Mouse (Mus musculus): ENCODE measurements at regions not wholly inside any gene's neighbourhood (a gene's known extent, or its start where the extent isn't known, plus 50 kb on each side); places are given as distances from the start of the nearest gene placed in this dataset.

DNA sequence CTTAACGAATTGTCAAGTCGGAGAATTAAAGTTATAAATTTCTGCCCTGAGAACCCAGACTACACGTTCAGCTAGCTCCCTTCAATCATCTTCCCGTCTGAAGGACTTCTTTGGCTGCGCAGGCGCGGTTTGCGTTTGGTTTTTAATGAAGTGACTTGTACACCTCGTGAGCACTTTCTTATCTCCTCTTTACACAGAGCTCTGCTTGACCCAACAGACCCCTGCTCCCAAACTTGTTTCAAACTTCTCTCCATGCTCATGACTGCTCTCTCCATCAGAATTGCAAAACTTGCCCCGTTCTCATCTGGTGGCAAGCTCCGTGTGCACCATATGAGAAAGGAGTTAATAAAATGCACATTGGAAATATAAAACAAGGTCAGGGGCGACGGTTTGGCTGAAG lies 257.2 kb upstream of the Nt5e start:
- no peak for DNase-seq

DNA sequence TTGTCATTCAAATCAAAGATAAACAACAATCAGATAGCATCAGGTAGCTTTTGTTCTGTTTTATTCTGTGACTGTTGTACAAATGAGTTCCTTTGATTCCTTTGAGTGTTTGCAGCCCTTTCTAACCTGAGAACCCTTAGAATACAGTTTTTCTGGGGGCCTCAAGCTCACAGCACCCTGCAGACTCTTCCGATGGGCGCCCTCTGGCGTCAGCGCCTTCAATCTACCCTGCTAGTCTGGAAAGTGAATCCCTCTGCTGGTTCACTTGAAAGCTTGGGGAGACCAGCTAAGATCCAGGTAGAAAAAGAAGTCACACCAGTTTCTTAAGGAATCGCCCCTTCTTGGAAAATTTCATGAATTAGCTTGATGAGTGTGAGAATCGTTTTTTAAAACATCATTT lies 253.8 kb upstream of the Nt5e start:
- DNase-seq = peak; percentile 63

DNA sequence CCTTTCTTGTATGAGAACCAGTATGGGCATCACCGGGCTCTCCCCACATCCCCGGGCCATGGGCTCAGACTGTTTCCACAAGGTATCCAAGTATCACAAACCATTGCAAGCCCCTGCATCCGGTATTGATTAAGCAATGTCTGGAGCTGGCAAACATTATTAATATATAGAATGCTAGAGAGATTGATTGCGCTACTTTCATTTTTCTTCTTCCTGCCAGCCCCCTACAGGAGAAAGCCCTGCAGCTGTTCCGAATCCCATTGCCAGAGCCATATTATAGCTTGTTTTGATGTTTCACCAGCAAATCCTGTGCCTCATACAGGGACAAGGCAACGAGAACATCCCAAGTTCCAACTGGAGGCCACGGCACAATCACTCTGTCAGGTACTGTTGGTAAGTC lies 253.4 kb upstream of the Nt5e start:
- DNase-seq = no peak

DNA sequence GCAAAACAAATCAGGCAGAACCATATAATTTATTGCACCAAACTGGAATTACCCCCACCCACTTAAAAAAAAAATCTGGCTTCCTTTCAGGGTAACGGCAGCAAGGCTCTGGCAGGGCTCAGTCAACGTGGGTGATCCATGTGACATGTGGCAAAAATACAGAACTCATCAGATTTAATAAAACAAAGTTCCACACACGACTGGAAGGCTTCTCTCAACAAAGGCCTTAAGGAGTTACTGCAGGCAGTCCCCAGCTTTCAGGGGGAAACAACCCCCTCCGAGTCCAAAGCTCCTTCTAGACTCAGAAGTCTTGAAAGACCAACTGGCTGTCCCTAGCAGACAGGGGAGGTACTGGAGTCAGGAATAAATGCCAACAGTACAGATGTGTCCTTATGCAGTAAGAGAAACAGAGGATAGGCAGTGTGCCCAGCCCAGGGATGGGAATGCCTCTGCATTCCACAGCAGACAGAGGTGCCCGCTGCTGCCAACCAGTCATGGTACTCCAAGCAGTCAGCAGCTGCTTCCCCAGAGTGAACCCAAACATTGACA lies 244.0 kb upstream of the Nt5e start:
- no peak for DNase-seq

DNA sequence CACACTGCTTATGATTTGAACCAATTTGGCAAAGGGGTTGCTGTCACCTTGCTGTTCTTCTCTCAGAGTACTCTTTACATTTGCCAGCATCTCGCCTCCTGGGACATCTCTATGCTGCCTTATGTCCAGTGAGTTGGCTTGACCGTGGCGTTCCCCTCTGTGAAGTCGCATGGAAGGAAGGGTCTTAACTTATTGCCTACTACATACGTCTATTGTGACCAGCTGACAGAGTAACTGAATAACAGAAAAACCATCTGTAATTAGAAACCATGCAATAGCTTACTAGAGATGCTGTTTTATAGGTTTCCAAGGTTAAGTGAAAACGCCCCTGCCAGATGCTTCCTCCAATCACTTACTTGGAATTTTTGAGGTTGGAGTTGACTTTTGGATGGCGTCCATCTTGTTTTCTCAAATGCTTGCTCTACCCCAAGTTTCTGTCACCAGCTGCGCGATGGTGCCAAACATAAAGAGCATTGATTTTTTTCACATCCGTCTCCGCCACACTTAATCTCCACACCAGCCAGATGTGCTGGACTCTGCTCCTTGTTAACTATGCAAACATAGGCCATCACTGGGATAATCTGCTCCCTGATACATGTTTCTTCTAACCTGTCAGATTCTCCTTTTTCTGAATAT lies 241.7 kb upstream of the Nt5e start:
- DNase-seq = no peak

DNA sequence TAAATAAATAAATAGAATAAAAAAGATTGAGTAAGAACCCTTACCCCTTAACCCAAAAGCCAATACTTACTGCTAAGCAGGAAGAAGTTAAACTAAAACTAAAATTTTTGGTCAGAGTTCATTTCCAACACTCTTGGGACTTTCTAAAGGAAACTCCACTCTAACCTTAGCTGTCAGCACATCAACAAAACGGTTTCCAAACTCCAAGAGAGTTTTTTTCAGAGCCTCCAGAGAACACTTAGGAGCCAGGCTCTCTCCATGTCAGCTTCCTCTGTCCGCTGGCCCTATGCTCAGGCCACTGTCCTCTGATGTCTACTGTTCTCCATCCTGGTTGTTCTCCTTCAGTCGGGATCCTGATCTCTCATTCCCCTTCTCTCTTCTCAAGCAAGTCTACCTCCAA lies 241.1 kb upstream of the Nt5e start:
- peak; percentile 4 for DNase-seq

DNA sequence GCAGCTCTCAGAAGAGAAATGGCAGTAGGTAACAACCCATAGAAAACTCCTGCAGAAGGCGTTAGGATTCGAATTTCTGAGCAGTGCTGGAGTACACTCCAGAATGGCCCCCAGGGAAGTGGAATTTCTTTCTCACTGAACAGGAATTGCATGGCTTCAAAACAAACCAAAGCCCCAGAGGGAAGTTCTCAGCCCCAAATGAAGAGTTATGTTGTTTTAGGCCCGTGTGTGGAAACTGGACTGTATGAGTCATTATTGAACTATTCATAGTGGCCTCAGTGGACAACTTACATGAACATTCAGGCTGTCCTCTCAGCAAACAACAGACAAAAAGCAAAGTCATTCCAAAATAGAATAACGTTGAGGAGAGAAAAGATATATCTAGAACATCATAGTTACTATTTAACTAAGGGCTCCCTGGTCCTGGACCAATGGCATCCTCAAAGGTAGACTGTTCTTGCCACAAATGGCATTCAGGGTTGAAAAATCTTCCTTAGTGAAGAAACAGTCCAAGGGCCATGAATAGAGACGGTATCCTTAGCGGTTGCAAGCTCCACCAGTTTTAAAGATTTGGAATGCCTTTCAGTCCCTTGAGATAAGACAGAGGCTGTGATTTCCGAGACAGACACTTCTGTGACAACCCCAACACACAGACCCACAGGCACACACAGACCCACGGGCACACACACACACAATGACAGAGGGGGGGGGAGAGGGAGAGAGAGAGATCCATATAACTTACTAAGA lies 235.0 kb upstream of the Nt5e start:
- peak; percentile 28 for DNase-seq

DNA sequence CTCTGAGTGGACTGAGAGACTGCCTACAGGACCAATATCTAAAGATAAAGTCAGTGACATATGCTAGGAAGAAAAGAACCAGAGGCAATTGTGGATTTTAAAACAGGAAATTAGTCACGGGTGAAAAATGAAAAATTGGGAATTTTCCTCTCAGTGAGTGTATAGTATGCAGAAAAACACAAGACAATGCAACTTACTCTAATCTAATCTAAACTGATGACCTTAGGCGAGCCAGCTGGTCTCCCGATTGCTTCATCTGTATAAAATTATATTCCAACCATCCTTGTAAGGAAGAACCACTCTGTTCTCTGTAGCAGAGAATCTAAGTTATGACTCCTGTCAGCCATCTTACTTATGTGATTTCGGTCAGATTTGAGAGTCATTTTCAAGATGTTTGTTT lies 234.4 kb upstream of the Nt5e start:
- no peak for DNase-seq

DNA sequence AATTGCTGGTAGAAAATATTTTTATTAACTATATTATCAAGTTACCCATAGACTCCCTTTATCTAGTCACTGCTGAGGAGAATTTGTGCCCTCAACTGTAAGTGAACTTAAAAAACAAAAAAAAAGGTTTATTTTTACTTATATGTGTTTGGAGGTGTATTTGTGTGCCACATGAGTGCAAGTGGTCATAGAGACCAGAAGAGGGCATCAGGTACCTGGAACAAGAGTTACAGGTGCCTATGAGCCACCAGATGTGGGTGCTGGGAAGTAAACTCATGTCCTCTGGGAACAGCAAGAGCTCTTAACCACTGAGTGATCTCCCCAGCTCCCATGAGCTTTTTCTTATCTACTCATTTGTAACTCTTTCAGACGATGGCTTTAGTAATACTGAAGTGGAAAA lies 213.9 kb upstream of the Nt5e start:
- DNase-seq = no peak

DNA sequence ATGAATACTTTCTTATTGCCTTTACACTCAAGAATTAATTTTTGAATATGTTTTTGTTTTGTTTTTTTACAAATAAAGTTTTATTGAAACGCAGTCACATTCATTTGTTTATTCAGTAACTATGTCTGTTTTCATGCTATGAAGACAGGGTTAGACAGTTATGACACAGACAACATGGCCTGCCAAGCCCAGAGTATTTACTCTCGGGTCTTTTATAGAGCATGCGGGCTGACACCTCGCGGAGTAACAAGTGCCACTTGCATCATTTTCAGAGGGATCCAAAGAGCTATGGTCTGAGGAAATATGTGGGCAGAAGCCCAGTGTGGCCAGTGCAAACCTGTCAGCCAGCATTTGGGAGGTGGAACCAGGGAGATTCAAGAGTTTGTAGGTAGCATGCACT lies 206.5 kb upstream of the Nt5e start:
- peak; percentile 7 for DNase-seq

DNA sequence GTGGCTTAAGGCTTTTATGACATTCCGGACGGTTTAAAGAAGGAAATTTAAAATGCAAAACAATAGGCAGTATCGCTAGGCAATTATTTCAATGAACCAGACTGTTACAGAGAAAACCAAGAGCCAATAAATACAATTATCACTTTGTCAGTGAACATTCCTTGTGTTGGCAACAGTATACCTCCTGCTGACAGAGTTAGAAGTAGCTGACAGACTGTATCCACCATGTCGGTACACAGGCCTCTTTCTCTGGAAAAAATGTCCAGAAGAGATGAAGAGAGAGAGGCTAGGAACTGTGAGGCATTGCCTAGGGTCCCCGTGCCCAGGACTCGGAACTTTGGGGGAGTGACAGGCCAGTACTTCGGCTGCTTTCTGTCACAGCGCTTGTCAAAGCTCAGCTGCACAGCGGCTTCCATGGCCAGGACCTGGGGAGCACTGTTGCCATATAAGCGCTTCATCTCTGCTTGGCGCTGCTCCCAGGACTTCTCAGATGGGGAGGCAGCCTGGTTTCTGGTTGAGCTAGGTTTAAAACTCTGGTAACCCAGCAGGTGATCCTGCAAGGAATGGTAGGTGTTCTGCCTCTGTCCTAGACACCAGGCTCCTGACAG lies 205.9 kb upstream of the Nt5e start:
- DNase-seq = no peak

DNA sequence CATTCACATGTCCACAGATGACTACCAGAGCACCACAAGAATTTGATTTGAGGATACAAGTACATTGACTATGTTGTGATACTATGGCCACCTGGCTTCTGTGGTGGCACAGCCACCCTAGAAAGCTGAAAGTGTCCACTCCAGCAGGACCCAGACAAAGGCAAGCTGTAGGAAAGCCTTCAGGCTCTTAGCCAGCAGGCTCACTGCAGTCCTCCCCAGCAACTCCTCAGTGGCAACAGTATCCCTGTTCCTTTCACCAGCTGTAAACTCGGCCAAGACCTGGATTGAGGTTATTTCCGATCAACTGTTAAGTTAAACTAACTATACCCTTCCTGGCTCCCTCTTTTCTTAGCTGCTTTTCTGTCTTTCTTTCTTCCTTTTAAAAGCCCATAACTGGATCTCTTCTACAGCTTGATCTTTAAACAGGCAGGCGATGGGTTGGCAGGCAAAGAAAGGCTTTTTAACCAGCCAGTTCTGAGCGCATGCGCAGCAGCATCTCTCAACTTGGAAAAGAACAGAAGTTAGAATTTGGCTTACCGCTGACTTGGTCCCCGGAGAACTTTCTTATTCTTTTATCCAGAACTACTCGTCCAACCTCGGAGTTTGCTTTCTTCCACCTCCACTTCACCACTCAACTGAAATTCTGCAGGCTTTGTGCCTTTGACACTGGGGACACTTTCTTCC lies 202.5 kb upstream of the Nt5e start:
- DNase-seq = peak; percentile 43

DNA sequence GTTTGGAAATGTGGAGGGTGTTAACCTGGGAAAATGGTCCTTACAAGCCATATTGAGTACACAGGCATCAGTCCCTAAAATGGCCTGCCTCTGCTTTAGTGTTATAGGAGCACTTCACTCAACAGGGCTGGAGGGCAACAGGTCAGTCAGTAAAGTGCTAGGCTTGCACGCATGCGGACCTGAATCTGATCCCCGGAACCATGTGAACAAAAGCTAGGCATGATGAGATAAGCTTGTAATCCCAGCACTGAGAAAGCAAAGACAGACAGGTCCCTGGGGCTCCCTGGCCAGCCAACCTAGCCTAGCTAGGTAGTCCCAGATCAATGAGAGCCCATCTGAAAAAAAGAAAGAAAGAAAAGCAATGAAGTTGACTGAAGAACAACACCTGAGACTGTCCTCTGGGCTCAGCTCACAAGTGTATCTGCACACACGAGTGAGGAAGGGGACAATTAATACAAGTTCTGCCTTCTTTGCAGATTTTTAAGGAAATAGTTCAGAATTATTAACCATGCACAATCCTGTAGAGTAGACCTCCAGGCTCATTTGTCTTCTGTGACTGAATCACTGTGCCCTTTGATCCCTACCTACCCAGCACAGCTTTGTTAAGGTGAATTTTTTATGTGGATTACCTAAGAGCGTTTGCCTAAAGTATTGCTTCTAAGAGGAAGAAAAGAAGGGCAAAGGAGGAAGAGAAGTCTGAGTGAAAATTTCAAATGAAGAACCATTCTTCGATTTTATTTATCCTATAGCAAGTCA lies 163.8 kb upstream of the Nt5e start:
- DNase-seq = no peak

DNA sequence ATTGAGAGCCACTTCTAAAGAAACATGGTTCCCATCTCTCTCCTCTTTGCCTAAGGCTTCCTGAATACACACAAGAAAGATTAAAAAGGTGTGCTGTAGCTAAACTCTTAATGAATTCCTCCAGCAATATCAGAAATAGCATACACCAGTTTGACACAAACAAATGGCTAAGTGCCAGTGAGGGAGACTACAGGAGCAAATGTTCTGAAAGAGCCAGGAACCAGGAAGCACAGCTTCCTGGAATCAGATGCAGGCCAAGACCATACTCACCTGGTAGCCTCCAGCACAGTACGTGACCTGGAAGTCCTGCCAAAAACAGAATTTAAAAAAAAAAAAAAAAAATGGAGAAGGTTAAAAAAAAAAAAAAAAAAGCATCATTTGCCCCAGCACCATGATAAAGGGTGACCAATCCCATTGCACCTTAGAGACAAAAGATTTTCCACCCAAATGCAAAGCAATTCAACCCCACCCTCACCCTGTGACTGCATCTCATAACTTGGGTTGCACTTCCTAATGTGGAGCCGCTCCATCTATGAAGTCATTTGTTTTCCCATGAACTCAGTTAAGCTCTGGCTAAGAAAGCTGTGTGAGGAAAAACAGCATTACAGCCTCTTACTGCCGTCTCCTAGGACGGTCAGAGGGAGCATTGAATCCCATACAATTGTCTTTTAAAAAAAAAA lies 149.3 kb upstream of the Nt5e start:
- DNase-seq = no peak

DNA sequence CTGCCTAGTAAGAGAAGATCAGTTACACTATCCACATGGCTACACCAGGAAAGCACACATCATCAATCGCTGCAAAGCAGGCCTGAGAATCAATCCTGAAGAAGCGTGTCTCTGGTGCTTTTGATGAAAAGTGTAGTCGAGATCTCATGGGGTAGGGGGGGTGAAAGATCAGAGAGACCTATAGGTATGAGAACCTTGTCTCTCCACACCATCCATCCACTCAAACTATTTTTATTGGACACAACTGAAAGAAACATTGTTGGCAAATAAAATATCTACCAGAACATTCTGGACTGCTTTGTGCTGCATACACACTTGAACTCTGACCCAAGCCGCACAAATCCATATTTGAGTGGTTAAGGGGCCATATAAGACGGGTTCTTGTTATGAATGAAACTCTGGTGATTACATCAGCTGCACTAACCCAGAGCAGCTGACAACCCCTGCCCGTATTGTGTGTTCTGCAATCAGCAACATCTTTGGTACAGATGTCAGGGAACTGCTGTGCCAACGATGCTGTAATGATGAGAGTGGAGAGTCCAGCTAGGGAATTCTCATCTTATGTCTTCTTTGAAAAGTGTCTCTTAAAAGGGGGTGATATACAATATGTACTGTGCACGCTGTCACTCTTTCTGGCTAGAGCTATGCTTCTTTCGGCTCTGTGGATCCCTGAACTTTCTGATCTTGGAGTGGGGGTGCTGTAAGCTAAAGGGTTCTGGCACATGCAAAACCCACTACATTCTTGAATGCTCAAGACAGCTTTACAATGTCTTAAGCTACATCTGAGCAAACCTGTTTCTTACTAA lies 145.6 kb upstream of the Nt5e start:
- DNase-seq = no peak

DNA sequence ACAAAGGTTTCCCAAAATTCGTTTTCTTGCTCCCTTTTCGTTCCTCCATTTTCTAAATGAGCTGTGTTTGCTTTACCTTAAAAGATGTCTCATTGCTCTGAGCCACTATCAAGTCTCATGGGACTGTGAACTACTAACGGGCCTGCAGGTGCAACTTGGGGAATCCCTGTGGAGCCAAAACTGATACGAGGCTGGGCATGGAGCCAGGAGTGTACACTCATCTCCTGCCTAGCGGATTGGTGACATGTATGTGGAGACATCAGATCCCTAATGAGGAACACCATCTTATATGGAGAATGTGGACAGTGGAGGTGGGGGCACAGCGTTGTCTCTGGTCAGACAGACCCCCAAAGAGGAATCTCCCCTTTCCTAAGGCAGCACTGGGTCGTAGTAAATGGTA lies 119.6 kb upstream of the Nt5e start:
- DNase-seq = peak; percentile 5

DNA sequence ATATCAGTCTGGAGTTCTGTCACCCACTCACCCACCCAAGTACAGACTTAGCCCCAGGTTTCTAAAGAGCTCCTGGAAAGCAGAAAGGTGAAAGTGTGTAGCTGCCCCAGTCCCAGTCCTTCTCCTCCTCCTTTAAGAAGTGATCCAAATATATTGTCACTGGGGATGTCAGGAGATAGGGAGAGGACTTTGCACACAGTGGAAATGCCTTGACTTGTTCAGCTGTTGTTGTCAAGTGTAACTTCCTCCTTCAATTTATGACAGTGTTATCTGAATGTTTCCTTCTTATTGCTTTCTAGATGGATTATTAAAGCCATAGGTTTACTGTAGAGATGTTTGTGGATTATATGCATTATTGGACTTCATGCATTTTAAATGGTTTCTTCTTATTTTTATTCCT lies 119.0 kb upstream of the Nt5e start:
- no peak for DNase-seq

DNA sequence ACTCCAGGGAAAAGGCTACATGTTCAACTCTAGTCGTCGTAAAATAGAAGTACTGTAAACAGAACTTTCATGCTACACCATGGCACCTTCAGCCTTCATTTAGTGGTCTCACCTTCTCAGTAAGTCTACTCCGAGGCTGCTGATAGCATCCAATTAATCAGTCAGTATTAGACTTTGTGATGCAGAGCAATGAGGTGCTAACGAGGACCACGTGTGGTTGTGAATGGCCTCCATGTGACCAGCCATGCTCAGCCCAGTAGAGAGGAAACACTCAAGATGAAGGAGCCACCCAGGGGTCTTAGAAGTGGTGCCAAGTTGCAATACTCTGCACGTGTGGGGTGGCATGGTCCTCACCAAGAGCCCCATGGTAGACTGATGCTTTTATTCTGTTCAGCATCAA lies 112.2 kb upstream of the Nt5e start:
- no peak for DNase-seq

DNA sequence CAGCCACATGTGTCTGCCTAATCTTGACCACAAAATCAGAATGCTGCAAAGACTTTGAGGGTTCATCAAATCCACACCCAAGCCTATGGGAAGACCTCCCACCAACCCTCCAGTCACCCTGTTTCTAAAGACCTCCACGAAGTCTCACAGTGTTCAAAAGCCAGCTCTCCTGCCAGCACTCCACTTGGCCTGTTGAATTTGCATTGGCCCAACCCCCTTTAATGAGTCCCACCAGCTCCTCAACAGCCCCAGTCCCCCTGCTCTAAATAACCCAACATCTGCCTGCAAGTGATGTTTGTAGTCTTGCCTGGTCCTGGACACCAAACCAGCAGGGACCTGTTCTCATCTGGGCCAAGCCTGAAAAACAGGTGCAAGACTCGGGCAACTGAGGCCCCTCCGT lies 106.6 kb upstream of the Nt5e start:
- DNase-seq = no peak

DNA sequence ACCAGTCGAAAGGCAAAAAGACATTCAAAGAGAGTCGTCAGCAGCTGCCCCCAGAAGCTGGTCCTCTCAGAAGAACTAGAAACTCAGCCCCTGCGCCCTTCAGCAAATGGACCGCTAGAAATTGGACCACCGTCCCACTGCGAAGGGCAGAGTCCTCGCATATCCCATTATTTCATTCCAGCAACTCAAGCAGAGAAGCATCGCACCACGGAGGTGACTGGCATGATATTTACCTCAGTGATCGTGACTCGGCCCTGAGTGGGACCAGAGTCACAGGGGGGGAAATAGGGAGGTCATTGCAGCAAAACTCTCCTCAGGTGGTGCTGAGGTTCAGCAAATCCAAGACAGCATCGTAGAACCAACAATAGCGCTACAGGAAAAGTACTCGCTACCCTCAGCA lies 105.7 kb upstream of the Nt5e start:
- DNase-seq = no peak

DNA sequence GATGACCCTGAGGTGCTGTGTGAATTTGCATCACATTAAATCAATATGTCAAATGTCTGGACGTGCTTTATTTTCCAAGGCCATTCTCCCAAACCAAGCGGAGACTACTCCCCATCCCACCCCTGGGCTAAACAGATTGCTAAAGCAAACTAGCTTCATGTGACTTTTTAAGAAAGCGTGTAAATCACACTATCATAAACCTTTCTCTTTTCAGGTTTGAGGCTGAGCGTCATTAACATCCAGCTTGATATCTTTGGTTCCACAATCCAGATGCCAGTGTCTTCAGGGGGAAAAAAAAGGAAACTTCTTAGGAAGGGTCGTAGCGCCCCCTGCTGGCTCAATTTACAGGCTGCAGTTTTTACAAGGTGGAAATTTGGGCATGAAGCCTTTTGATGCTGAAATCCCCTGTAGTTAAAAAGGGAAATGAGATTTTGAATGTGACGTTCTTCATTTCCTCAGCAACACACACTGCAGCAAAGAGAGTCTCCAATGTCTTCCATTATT lies 105.1 kb upstream of the Nt5e start:
- peak; percentile 76 for DNase-seq

Data from adrenal gland, postnatal 10 days (tissue).